Mouse (Mus musculus): Measurements from ENCODE around the gene Erbin.

The Erbin gene

DNA sequence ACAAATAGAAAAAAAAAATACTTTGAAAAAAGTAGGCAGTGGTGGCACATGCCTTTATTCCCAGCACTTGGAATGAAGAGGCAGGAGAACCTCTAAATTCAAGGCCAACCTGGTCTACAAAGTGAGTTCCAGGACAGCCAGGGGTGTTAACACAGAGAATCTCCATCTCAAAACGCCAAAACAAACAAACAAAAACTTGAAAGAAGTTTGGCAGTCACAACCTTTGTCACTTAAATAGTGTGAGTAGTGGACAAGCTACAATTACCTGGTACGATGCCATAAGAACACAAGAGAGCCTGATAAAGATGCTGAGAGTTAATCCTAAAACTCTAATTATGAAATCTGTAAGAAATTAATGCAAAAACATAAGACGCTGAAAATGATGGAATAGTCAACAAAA is 8.0 kb downstream of the Erbin start:
- no peak for DNase-seq (ENCODE audit: low spot score in 2 of 2)

DNA sequence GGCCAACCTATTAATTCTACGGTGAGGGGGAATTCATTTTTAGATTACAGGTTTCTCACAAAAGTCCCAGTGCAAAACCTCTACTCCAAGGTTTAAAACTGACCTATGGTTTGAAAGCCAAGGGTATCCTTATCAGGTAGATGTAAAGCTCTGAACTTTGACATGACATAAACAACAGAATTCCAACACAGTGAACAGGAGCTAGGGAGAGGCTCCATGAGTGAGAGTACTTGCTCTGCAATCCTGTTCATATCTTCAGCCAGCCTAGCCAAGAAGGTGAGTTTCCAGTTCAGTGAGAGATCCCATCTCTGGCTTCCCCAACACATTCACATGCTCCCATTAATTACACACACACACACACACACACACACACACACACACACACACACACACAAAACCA is 9.7 kb downstream of the Erbin start:
- DNase-seq (ENCODE audit: low spot score in 2 of 2), result no peak

DNA sequence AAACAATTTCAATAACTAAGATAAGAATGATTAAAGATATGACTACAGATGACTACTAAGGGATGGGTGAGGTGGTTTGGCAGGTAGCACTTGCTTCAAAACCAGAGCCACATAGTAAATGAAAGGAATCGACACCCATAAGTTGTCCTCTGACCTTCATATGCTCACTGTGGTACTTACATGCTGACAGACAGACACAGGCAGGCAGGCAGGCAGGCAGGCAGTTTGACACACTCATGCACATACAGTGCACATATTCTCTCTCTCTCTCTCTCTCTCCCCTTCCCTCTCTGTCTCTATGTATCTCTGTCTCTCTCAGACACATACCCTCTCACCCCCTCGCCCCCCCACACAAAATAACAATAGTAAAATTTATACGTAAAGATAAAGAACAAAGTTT is 10.4 kb downstream of the Erbin start:
- no peak for DNase-seq (ENCODE audit: low spot score in 2 of 2)

DNA sequence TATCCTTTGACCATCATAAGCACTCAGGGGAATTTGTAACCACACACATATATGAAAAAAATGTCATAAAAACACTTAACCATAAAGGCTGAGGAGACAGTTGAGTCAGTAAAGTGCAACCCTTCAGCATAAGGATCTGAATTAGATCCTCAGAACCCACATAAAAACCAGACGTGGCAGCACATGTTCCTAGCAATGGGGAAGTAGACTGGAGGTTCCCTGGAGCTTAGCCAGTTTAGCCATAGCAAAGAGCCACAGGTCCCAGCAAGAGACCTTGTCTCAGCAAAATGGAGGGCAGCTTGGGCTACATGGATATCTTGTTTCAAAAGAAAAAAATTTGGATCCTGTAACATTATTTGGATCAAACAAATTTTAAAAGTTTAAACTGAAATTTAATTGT is 20.3 kb downstream of the Erbin start:
- DNase-seq (ENCODE audit: low spot score in 2 of 2), result no peak

GRCm38 (mm10) chr13:103897606-103898005 is 22.7 kb downstream of the Erbin start:
- DNase-seq (ENCODE audit: low spot score in 2 of 2), result no peak

DNA sequence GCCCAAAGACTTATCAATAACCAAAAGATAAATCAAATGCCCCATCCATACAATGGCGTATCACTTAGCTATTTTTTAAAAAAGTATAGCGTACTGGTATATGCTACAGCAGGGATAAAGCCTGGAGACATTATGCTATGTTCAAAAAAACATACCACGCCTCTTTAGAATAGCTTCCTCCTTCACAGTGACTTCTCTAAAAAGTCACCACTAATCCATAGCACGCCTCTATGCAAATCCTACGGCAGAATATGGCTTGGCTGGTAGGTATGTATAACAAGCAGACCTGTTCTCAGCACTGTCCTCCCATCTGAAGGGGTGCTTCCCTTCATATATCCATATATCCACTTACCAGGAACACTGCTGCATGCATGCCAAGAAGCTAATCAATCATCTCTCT is 27.2 kb downstream of the Erbin start:
- DNase-seq (ENCODE audit: low spot score in 2 of 2), result no peak

DNA sequence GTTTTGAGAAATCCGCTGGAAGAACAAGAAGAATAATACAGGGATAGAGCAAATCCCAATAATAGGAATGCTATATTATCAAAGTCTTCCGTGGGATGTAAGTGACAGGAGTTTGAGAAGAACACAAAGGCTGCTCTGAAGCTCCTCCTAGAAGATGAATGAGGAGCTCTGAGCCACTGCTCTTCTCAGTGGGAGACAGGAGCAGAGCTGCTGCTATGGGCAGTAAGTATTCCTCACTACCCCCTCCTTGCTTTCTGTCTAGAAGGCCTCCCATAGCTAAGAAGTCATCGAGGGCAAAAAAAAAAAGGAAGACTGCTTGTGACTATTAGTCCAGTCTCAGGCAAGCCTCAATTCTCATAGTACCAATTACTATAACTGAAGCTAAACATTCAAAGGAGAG is 30.3 kb downstream of the Erbin start:
- DNase-seq (ENCODE audit: low spot score in 2 of 2), result no peak

GRCm38 (mm10) chr13:103886503-103886902 is 33.8 kb downstream of the Erbin start:
- no peak for DNase-seq (ENCODE audit: low spot score in 2 of 2)

DNA sequence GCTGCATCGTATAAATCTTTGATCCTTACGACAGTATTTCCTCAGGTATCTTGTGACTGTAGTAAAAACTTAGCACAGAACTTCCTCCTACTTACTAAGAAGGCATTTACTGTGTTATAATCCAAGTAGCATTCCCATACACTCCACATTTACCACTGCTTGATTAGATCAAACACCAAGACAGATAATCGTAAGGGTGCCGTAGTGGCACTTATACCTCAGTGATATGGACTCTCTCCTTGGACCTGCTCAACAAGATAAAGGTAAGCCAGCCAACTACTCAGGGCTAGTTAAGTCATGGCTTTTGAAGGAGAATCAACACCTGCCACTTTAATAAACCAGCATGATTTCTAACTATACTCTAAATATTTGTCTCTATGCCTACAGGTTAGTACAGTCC is 39.1 kb downstream of the Erbin start:
- no peak for DNase-seq (ENCODE audit: low spot score in 2 of 2)

DNA sequence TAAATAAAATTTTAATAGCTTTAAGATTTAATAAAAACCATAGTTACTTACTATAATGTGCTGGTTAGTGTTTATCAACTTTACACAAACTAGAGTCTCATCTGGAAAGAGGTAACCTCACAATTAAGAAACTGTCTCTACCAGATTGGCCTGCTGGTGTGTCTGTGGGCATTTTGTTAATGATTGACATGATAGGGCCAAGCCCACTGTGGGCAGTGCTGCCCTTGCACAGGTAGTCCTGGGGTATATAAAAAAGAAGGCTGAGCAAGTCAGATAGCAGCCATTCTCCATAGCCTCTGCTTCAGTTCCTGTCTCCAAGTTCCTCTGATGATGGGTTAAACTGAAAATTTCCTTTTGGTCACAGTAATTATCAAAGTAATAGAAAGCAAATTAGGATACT is 43.6 kb downstream of the Erbin start:
- DNase-seq (ENCODE audit: low spot score in 2 of 2), result no peak

DNA sequence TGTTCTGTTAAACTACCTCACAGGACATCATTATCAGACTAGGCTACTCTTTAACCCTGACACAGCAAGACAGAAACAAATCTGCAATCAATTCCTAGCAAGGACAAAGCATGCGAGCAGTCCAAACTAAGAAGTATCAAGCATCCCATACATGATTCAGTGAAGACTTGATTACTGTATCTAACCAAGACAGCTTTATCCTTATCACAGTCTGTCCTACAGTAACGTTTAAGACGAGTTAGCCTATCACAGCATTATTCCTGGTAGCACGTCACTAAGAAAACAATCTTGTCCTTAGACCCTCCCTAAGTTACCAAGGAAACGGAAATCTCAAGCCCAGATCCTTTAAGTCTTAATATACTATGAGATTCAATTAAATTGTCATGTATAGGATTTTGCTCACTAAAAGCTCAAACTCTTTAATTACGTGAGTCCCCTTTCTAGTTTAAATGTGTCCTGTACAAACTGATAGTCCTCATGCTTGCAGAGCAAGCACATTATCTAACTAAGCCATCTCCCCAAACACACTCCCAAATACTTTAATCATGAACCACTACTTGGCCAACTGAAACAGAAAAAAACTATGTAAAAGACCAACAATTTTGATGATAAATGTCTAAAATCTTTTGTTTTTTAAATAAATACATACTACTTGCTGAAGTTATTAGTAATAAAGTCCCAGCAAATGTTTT is 44.3 kb downstream of the Erbin start:
- DNase-seq (ENCODE audit: low spot score in 2 of 2), result no peak

DNA sequence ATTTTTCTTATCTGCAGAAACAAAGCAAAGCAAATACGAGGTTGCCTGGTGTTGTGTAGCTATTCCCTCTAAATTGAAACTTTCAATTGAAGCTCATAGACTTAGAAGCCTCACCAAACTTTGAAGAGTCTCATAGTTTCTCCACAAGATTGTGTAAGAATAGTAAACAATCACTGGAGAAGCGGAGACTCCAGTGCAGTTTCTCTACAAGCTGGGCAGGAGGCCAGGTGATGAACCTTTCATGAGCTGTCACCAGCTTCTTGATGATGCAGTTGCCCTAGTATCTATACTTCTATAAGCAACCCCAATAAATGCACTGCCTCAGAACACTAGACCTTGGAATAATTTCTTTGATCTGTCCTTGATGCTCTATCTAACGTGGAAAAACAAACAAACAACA is 49.5 kb downstream of the Erbin start:
- no peak for DNase-seq (ENCODE audit: low spot score in 2 of 2)

- DNase-seq (ENCODE audit: low spot score in 2 of 2), result no peak
Observed at GRCm38 (mm10) chr13:103870117-103870516, 50.2 kb downstream of the Erbin start.

GRCm38 (mm10) chr13:103868875-103869274 is 51.4 kb downstream of the Erbin start:
- no peak for DNase-seq (ENCODE audit: low spot score in 2 of 2)

DNA sequence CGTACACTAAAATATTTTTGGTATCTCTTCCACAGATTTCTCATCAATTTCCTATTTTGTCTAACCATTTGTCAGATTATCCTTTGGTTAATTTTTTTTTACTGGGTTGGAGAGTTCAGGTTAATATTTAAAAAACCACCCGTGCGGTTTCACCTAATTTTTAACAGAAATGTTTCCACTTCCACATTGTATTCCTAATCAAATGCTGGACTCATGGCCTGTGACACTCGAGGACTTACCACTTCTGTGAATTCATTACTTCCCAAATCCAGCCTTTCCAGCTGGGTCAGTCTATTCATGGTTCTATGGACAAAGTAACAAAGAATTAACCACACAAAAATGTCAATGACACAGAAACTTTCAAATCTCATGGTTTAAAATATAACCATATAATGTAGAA is 58.3 kb downstream of the Erbin start:
- DNase-seq (ENCODE audit: low spot score in 2 of 2), result no peak

DNA sequence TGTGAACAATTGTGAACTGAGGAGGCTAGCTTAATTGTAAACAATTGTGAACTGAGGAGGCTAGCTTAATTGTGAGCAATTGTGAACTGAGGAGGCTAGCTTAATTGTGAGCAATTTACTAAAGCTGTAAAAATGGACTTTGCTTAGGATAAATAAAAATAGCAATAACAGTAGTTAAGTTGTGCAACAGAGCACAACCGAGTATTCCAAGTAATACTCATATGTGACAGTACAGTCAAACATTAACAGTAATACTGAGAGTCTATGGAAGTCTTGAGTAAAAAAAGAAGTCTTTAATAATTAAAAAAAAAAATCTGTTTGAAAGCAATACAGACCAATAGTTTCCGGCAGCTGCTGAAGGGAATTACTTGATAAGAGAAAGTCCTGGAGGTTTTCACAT is 61.3 kb downstream of the Erbin start:
- DNase-seq (ENCODE audit: low spot score in 2 of 2), result no peak

DNA sequence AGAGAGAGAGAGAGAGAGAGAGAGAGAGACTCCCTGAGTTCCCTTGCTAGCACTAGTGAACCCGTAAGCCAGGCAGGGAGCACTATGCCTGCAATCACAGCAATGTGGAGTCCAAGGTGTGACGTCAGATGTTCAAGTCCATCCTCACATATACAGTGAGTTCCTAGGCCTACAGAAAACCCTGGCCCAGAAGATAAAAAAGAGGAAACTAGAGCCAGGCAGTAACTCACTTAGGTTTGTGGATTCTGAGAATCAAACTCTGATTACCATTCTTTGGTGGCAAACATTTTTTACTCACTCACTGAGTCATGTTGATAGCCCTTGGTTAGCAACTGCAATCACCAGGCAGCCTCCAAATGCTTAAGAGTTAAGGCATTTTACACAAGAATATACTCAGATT is 72.7 kb downstream of the Erbin start:
- DNase-seq (ENCODE audit: low spot score in 2 of 2), result no peak

DNA sequence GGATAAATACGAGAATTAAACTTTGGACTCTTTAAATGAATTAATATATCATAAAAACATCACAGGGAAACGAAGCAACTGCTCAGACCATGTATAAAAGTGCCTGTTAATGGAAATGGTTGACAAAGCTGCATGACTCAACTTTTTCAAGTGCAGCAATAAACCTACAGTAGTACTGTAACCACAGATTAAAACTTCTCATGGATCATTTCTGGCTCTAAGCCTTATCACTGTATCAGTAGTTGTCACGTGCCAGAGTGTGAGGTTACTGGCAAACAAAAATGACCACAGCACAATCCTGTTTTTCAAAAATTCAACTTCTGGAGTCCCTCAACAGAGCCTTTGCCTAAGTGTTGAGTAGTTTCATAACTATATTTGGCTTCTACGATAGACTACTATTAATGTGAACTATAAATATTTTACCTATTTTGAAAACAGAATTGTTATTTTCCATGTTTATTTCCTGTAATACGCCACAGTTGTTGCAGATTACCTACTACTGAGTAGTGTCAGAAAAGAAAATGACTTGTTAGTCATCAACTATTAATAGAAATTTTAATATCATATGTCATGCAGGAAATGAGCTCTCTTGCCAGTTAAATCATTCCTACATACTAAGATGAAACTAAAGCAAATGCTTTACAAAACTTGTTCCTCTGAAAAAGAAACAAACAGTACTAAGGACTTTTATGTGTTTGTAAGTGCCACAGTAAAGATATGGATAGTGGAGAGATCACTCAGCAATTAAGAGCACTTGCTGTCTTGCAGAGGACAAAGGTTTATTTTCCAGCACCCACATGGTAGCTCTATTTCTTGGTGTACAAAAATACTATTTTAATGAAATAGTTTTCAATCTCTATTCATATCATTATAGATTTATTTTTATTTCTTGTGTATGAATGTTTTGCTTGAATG is 78.8 kb downstream of the Erbin start:
- DNase-seq (ENCODE audit: low spot score in 2 of 2), result no peak

- no peak for DNase-seq (ENCODE audit: low spot score in 2 of 2)
Observed at GRCm38 (mm10) chr13:103838619-103839018, 81.7 kb downstream of the Erbin start.

GRCm38 (mm10) chr13:103829623-103830135 is 90.6 kb downstream of the Erbin start:
- no peak for DNase-seq (ENCODE audit: low spot score in 2 of 2)

DNA sequence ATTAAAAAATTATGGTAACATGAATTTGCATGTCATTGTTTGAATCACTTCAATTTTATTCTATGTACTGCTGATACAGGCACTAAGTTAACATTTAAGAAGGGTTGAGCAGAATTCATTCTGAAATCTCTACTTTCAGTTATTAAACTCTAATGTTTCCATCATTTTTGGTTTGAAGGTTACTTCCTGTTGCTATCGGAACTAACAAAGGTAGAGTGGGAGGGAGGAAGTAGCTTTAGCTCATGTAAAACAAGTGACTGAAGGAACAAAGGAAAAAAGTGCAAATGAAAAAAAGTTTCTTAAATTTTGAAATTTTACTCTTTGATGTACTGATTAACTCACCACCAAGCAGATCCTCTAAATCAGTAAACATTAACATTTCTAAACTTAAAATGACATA is 98.0 kb downstream of the Erbin start:
- no peak for DNase-seq (ENCODE audit: low spot score in 2 of 2)

DNA sequence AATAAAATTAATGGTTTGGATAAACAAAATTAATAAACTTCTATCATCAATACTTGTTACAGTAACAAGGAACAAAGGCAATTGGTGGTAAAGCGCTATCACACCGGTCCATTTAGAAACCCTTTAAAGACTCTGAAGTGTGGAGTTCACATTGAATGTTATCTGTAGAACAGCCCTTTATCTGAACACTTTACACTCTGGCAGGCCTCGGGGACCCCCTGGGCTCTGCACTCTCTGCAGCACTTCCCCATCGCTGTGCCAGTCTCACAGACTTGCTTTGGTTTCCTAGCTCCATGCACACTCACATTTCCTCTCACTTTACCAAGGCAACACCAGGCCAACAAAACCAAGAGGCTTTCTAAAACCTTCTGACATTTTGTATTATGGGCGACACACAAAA is 100.9 kb downstream of the Erbin start:
- DNase-seq (ENCODE audit: low spot score in 2 of 2), result no peak

DNA sequence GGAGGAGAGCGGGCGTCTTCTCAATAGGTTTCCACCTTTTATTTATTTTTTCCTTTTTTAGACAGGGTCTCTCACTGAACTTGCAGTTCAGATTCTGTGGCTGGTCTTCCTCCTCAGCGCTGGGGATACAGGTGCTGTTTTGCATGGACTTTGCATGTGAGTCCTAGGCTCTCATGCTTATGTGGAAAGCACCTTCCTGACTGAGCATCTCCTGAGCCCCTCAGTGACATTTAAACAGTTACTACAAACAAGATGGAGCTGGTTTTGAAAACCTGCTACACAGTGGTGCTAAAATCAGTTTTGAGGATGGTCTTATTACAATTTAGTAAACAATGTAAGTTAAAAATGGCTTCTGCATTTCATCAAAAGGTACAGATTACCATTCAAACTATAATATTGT is 102.4 kb downstream of the Erbin start:
- DNase-seq (ENCODE audit: low spot score in 2 of 2), result no peak

Measured in left cerebral cortex, adult 9 months (tissue).